Mouse (Mus musculus): ENCODE results near the gene Sf3a1.
"Not testable (repeated sequence)": the region's sequence is repeated elsewhere in the genome, so short reads cannot be mapped to it uniquely, and the experiment has no call there.

The Sf3a1 gene

DNA sequence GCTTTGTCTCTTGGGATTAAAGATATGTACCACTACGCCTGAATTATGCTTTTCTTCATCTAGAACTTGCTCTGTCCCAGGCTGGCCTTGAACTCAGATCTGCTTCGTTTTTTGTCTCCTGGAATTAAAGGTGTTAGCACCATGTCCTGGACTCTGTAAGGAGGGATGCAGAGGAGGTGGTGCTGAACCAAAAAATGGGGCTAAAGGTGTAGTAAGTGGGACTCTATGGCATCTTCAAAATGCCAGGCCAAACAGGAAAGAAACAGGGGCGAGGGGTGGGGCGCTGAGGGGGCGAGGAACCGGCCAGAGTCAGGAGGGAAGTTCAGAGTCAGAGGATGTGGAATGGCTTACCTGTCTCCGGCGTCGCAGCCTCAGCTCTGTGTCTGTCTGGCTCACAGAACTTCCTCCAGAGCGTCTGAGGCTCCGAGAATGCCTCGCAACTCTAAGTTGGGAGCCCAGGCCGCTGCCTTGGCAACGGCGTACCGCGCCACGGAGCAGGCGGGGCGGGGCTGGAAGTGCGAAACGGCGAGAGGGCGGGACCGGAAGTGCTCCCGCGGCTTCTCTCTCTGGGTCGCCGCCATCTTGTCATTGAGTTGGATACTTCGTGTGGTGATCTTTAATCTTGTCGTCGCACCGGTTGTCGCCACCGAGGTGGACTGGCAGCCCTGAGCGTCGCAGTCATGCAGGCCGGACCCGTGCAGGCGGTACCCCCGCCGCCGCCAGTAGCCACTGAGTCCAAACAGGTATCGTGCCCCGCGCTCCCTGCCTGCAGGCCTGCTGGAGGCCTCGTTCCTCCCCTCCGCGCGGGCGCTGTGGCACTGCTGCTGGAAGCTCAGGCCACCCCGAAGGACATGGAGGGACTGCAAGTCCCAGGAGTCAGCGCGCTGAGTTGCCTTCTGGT, at the start of gene Sf3a1, which contains the start of gene Ccdc157:
TSS of gene Sf3a1 (plus strand) at position 543 of the 901 bp plus-strand sequence.
TSS of gene Ccdc157 (minus strand) at position 486 of the 901 bp plus-strand sequence.
- peak; percentile 92 to 93 for DNase-seq (ENCODE audit: low spot score in 2 of 2)

GRCm38 (mm10) chr11:4112033-4112432, 48.1 kb upstream of the Sf3a1 start:
- DNase-seq (ENCODE audit: low spot score in 2 of 2): no peak

GRCm38 (mm10) chr11:4112861-4113260, 47.3 kb upstream of the Sf3a1 start:
- DNase-seq (ENCODE audit: low spot score in 2 of 2): no peak

GRCm38 (mm10) chr11:4113496-4113895, 46.7 kb upstream of the Sf3a1 start:
- DNase-seq (ENCODE audit: low spot score in 2 of 2): no peak

DNA sequence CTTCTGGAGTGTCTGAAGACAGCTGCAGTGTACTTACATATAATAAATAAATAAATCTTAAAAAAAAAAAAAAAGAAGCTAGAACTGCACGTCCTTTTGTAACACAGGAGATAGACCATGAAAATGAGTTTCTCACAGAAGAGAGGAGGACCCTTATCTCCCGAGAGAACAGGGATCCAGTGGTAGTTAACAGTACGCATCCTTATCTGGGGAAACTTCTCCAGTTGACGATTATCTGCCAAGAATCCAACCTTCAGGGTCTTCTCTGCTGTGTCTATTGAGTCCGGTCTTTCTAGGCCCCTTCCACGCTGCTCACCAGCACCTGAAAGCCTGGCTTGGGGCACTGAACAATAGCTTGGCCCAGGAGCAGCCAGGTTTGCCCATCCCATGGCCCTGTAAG, 46.2 kb upstream of the Sf3a1 start:
- no peak for DNase-seq (ENCODE audit: low spot score in 2 of 2)

- DNase-seq (ENCODE audit: low spot score in 2 of 2): not testable (repeated sequence)
Observed at GRCm38 (mm10) chr11:4114541-4114940, 45.6 kb upstream of the Sf3a1 start.

- no peak for DNase-seq (ENCODE audit: low spot score in 2 of 2)
Observed at GRCm38 (mm10) chr11:4115407-4115806, 44.7 kb upstream of the Sf3a1 start.

DNA sequence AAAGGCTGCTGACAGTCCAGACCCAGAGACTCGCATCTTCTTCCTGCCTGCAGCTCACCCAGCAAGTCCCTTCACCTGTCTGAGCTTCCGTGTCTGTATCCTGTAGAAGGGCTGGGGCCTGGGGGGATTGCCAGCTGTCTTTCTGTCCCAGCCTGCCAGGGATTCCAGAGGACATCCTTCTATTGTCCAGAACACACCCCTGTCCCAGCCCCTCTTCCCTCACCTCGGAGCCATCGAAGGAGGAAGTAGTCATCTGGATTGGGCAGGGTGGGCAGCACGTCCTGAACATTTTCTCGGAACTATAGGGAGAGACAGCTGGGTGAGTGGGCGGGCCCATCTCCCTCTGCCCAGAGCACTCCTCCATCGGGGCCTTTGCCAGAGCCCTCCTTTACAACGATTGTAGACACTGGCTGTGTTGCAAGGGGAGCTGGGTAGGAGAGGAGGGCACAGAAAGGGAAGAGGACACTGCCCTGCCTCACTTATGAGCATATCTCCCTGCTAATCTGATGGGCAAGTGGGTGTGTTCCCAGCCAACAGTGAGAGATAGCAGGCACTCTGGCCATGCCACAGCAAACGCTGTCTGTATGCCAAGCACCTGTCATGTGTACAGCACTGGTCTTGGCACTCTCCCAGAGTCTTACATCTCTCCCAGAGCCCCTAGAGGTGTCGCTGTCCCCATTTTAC, 43.5 kb upstream of the Sf3a1 start:
- peak in 1 of 2 experiments; percentile 65 for DNase-seq (ENCODE audit: low spot score in 2 of 2)

GRCm38 (mm10) chr11:4117372-4118071, 42.6 kb upstream of the Sf3a1 start:
- DNase-seq (ENCODE audit: low spot score in 2 of 2): no peak

DNA sequence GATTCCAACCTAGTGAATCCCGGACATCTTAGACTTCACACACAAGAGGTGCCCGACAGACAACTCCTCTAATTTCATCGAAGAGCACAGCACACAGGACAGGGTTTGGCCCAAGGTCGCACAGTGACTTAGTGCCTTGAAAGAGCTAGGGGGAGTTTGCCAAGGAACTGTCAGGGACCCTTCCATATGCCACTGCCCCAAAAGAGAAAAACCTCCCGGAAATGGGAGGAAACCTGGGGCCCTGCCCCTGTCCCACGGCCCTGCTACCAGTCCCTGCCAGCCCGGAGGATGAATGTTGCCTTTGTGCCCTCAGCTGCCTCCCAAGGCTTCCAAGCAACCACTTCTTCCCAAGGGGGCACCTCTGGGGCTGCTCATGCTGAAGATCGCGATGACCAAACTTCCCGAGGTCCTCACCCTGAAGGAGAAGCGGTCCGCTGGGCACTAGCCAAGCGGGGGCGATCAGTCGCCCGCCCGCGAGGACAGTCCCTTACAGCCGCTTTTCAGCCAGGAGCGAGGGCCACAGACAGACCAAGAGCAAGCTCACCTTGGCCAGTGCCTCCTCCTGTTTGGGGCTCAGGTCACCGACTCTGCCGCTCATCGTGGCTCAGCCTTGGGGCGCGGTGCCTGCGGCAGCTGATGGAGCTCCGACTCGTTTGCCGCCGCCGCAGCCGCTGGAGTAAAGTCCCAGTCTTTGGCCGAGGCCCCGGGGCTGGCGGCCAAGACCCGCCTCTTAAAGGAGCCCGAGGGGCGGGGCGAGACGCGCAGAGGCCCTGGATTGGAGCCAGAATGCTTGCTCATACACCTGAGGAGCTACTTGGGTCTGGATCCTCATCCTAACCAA, 41.8 kb upstream of the Sf3a1 start:
- peak; percentile 73 to 76 for DNase-seq (ENCODE audit: low spot score in 2 of 2)

GRCm38 (mm10) chr11:4119635-4120034, 40.5 kb upstream of the Sf3a1 start:
- no peak for DNase-seq (ENCODE audit: low spot score in 2 of 2)

DNA sequence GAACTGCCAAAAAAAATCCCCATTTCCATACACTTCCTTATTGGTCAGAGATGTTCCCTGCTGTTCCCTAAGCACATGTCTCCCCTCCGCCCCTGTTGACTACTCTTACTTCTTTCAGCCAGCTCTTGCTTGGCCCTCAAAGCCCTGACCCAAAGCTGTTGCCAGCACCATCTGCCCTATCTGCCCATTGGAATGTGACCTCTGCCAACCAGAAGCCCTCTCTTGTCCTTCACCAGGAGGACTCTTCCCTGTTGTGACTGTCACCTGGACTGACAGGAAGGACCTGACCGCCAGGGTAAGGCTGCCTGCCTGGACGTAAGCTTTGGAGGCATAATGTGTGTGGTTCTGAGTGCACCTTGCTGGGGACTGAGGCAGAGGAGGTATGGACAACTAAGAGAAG, 38.5 kb upstream of the Sf3a1 start:
- DNase-seq (ENCODE audit: low spot score in 2 of 2): no peak

- no peak for DNase-seq (ENCODE audit: low spot score in 2 of 2)
Observed at GRCm38 (mm10) chr11:4122226-4122625, 37.9 kb upstream of the Sf3a1 start.

- DNase-seq (ENCODE audit: low spot score in 2 of 2): no peak
Observed at GRCm38 (mm10) chr11:4122742-4123579, 37.2 kb upstream of the Sf3a1 start, which contains the start of gene Sec14l2. Gene Sec14l2, minus strand, starts transcription at chr11:4123415.

DNA sequence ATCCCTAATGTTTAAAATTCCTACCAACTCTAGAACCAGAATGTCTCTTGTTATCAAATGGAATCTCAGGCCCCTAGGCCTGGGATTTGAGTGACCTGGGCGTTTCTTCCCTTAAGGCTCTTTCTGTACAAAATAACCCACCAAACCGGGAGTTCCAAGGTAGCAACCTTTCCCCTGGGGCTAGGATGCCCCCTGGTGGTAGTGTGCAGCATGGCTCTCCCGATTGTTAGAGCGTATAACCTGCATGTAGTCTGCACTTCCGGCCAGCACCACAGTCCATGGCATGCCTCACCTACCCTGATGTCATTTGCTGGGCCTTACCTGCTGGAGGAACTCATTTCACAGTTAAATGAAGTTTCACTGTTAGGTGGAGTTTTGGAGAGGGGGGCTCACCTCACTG, 36.2 kb upstream of the Sf3a1 start:
- no peak for DNase-seq (ENCODE audit: low spot score in 2 of 2)

- no peak for DNase-seq (ENCODE audit: low spot score in 2 of 2)
Observed at GRCm38 (mm10) chr11:4127059-4127458, 33.1 kb upstream of the Sf3a1 start.

GRCm38 (mm10) chr11:4128461-4128860, 31.7 kb upstream of the Sf3a1 start:
- not testable (repeated sequence) for DNase-seq (ENCODE audit: low spot score in 2 of 2)

DNA sequence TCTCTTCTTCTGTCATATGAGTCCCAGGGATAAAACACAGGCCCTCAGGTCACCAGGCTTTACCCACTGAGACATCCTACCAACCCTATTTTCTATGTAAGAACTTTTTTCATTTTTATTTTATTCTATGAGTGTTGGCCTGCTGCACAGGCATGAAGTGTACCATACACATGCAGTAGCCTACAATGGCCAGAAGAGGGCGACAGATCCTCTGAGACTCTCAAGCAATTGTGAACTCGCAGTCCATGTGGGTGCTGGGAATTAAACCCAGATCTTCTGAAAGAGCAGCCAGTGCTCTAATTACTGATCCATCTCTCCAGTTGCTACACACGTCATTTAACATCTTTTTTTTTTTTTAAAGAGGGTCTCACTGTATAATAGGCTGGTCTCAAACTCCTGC, 26.7 kb upstream of the Sf3a1 start:
- DNase-seq (ENCODE audit: low spot score in 2 of 2): no peak

GRCm38 (mm10) chr11:4134400-4134799, 25.8 kb upstream of the Sf3a1 start:
- DNase-seq (ENCODE audit: low spot score in 2 of 2): no peak

All from right cerebral cortex, postnatal 36 days (tissue).